Mouse (Mus musculus) lung, adult 2 months (tissue): ENCODE measurements around the gene Zfp72.

Experiments
- CTCF ChIP-seq: fragments of 200-500 bp; IDR thresholded peaks from 2 replicates; pipeline ENCODE4 v1.5.1; 2011; ENCODE audit warnings: mild to moderate bottlenecking, low read length, control low read depth; ENCODE audit not compliant: insufficient read depth
- POLR2A ChIP-seq: fragments of 200-500 bp; IDR thresholded peaks from 2 replicates; pipeline ENCODE4 v1.6.1; 2011; ENCODE audit warnings: low read depth, mild to moderate bottlenecking, control low read depth, low read length, borderline replicate concordance; ENCODE audit errors: extremely low read depth

DNA sequence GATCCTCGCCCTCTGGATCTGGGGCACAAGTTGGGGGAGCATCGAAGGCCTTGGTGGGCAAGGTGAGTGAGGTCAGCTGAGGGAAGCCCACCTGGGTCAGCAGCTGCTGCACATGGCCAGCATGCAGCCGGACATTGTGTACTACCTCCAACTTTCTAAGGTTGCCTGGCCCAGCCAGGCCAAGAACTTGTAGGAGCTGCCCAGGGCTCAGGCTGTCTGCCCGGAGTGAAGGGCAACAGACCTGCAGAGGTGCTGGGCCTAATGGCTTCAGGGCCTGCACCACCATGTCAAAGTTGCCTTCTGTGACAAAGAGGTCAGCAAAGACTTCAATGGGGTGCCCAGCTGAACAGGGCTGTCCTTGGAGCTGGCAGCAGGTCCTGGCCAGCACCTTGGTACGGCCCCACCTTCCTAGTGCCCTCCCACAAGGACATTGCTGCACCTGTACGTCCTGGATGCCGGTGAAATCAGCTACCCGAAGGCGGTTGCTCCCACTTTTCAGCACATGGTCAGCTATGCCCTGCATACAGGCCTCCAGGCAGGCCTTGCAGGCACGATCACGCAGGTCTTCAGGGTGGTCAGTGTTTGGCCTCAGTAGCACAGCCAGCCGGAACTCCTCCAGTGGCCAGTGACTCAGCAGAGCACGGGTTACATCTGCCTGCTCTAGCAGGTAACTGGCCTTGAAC is 27.3 kb downstream of the Zfp72 start:
- no peak for TF ChIP-seq POLR2A
- TF ChIP-seq CTCF: no peak
